In the genomic region with DNA sequence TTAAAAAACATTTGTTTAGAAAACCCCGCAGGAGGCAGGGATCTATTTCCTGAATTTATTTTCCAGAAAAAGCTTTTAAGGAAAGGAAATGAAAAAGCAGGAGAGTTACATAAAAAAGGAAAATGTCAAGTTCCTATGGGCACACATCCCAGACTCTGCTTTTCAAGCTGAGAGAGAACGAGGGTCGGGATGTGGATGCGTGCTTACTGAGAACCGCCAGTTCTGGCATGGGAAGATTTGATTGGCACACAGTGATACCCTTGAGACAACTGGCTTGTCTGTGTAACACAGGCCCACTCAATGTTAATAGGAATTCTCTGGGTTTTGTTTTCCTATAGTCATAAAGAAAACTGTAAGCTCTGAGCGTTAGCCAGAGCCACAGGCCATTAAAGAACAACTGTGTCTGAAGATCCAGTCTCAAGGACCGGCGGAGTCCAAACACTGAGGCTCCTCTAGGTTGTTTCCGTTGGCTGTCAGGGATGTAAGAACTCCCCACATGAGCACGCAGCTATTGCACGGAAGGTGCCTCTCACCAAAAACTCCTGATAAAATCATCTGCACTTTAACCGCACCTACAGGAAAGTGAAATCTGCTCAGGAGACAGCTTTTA, we compare ENCODE assay signal across 12 mouse cellular contexts. TPM values are rescaled to one million over a fixed set of nuclear protein-coding genes. Genes with fewer than 3 reads are reported as not detected.
DNase-seq lines count a peak whose midpoint lies in the region; ATAC-seq and TF ChIP-seq lines count a peak whose summit lies in the region.
"Had no signal": no experiment of that assay in that cellular context is flagged by ENCODE, and none has a peak within 500 bp of the region (broad histone marks: within the 10 kb centered on the region; RNA-seq: fewer than 3 reads in every experiment).

No protein-coding gene starts in this region.

- no peaks in the 10 kb centered on the region for H3K36me3 ChIP-seq in heart, adult 2 months (ENCODE audit: control insufficient read depth, insufficient read depth, low read length)
- no peaks in the 10 kb centered on the region for H3K36me3 ChIP-seq in embryonic facial prominence, embryonic 14.5 days (ENCODE audit: control insufficient read depth, insufficient read depth, low read length)
- no peaks in the 10 kb centered on the region for H3K36me3 ChIP-seq in midbrain, embryonic 14.5 days (ENCODE audit: control insufficient read depth, insufficient read depth, low read length)
- H3K36me3 ChIP-seq: liver, embryonic 13.5 days had no signal

- H3K27ac ChIP-seq in heart, adult 2 months = peak overlapping the region; percentile 4
- H3K27ac ChIP-seq in embryonic facial prominence, embryonic 14.5 days (replicated peaks; ENCODE audit: low read depth, low read length) = no peak overlapping the region
- H3K27ac ChIP-seq in midbrain, embryonic 14.5 days (replicated peaks; ENCODE audit: low read depth, low read length) = no peak overlapping the region
- H3K27ac ChIP-seq: liver, embryonic 13.5 days had no signal

- H3K9ac ChIP-seq in heart, adult 2 months (ENCODE audit: low read depth, low read length) = no peak overlapping the region
- no peak overlapping the region for H3K9ac ChIP-seq in embryonic facial prominence, embryonic 14.5 days (ENCODE audit: low read depth, low read length)
- H3K9ac ChIP-seq in midbrain, embryonic 14.5 days (replicated peaks; ENCODE audit: low read length) = no peak overlapping the region
- H3K9ac ChIP-seq: liver, embryonic 13.5 days had no signal

- no peak overlapping the region; the same call in 1 of the 2 replicates for H3K4me2 ChIP-seq in embryonic facial prominence, embryonic 14.5 days (ENCODE audit: low read depth, low read length)
- H3K4me2 ChIP-seq in midbrain, embryonic 14.5 days (ENCODE audit: low read length) = no peak overlapping the region
- H3K4me2 ChIP-seq: liver, embryonic 13.5 days had no signal

- 43% methylated on average over 12 of the region's 12 CpGs for WGBS in heart, adult 2 months
- WGBS in embryonic facial prominence, embryonic 14.5 days = 47% methylated on average over 12 of the region's 12 CpGs
- 61% methylated on average over 12 of the region's 12 CpGs for WGBS in midbrain, embryonic 14.5 days

- no peak overlapping the region for H3K4me3 ChIP-seq in heart, adult 2 months
- no peak overlapping the region for H3K4me3 ChIP-seq in embryonic facial prominence, embryonic 14.5 days (ENCODE audit: low read depth, low read length)
- no peak overlapping the region for H3K4me3 ChIP-seq in midbrain, embryonic 14.5 days (replicated peaks; ENCODE audit: low read depth, low read length)
- H3K4me3 ChIP-seq: liver, embryonic 13.5 days had no signal

- H3K27me3 ChIP-seq in heart, adult 2 months (ENCODE audit: control insufficient read depth, insufficient read depth, low read length) = no peaks in the 10 kb centered on the region
- H3K27me3 ChIP-seq in embryonic facial prominence, embryonic 14.5 days (replicated peaks; ENCODE audit: control insufficient read depth, insufficient read depth, low read length) = no peaks in the 10 kb centered on the region
- H3K27me3 ChIP-seq in midbrain, embryonic 14.5 days (ENCODE audit: control insufficient read depth, insufficient read depth, low read length) = no peaks in the 10 kb centered on the region

- no peaks in the 10 kb centered on the region for H3K79me2 ChIP-seq in heart, adult 2 months (replicated peaks; ENCODE audit: control insufficient read depth, insufficient read depth, low read length)

- no peak for TF ChIP-seq CTCF in heart, adult 2 months (IDR thresholded peaks at IDR 0.05)

- intact Hi-C loops in heart, adult 2 months (cut with DNase I) = no loop called here
- intact Hi-C loops in left cerebral cortex, postnatal 4 days (cut with DNase I) = no loop called here

- no peaks in the 10 kb centered on the region for H3K9me3 ChIP-seq in embryonic facial prominence, embryonic 14.5 days (ENCODE audit: control insufficient read depth, low read length)
- no peaks in the 10 kb centered on the region for H3K9me3 ChIP-seq in midbrain, embryonic 14.5 days (ENCODE audit: control insufficient read depth, low read length)
- H3K9me3 ChIP-seq: liver, embryonic 13.5 days had no signal

- TF ChIP-seq POLR2A in heart, adult 2 months (IDR thresholded peaks at IDR 0.05; ENCODE audit: insufficient read depth, low read depth, low read length) = no peak

- no peak for TF ChIP-seq EP300 in heart, adult 2 months (IDR thresholded peaks at IDR 0.05; ENCODE audit: insufficient read depth, low read depth, low read length)

- ATAC-seq in embryonic facial prominence, embryonic 14.5 days (ENCODE audit: low read depth) = peak; percentile 53; the same call in 1 of the 2 replicates
- no peak for ATAC-seq in midbrain, embryonic 14.5 days (ENCODE audit: low FRiP score, low TSS enrichment)
- ATAC-seq: CD4-positive, CD25-positive, alpha-beta regulatory T cell, adult 4 months had no signal

- peaks cover 1% of the 10 kb centered on the region; the same call in 1 of the 2 replicates for H3K4me1 ChIP-seq in heart, adult 2 months (ENCODE audit: control insufficient read depth, insufficient read depth, low read length)
- H3K4me1 ChIP-seq in embryonic facial prominence, embryonic 14.5 days (ENCODE audit: control insufficient read depth, insufficient read depth, low read length) = peaks cover 9% of the 10 kb centered on the region
- H3K4me1 ChIP-seq in midbrain, embryonic 14.5 days (ENCODE audit: control insufficient read depth, insufficient read depth, low read length) = 0 out of 2 replicates have a peak, but pooled peaks cover 3% of the 10 kb centered on the region

- DNase-seq in heart, adult 2 months = no peak
- DNase-seq in heart, adult 8-10 months (ENCODE audit: low spot score) = no peak
- DNase-seq in left cerebral cortex, postnatal 4 days = peak; percentile 22
- DNase-seq in left cerebral cortex, adult 9 months (ENCODE audit: low spot score in 2 of 2) = no peak
- DNase-seq in embryonic facial prominence, embryonic 14.5 days (ENCODE audit: low spot score) = peak; percentile 79
- peak; percentile 67 for DNase-seq in midbrain, embryonic 14.5 days
- no peak for DNase-seq in cerebellum, adult 11-12 months
- DNase-seq: heart, adult 18-20 months; liver, embryonic 13.5 days; right cerebral cortex, postnatal 4 days; thymus, adult 2 months had no signal

RNA-seq across cellular contexts. Expression of a gene that starts 44.3 kb away (rescaled TPM):
- 1 to 10 TPM; 8.4 to 8.8 TPM for total RNA-seq in heart, adult 2 months (2021)
- polyA plus RNA-seq in heart, adult 2 months (2012; rRNA removed) = 12.6 and 13.3 TPM in 2 replicates
- 1 to 10 TPM; 5.7 to 8.6 (median 8.3) TPM for total RNA-seq in heart, adult 8-10 months (2022)
- 10 to 100 TPM; 53.3 to 54.6 TPM for total RNA-seq in left cerebral cortex, postnatal 4 days (2021)
- polyA plus RNA-seq in embryonic facial prominence, embryonic 14.5 days (2014; fragmentation: Nextera tagmentation; extraction: Ambion mirVana) = 37.2 and 37.6 TPM in 2 replicates
- polyA plus RNA-seq in midbrain, embryonic 14.5 days (2014; fragmentation: Nextera tagmentation; extraction: Ambion mirVana) = 43.4 and 49.4 TPM in 2 replicates

RNA-seq across cellular contexts. Expression of a gene that starts 44.6 kb away (rescaled TPM):
- total RNA-seq in heart, adult 2 months (2021) = 10 to 100 TPM; 57.1 to 57.3 TPM
- polyA plus RNA-seq in heart, adult 2 months (2012; rRNA removed) = 44.1 and 69.7 TPM in 2 replicates
- 10 to 100 TPM; 43.4 to 74.6 (median 60.0) TPM for total RNA-seq in heart, adult 8-10 months (2022)
- total RNA-seq in left cerebral cortex, postnatal 4 days (2021) = 100 to 1,000 TPM; 259 to 272 TPM
- polyA plus RNA-seq in embryonic facial prominence, embryonic 14.5 days (2014; fragmentation: Nextera tagmentation; extraction: Ambion mirVana) = 148 and 178 TPM in 2 replicates
- 268 and 279 TPM in 2 replicates for polyA plus RNA-seq in midbrain, embryonic 14.5 days (2014; fragmentation: Nextera tagmentation; extraction: Ambion mirVana)

Comparison
In these comparisons a context has a peak if more than half of its experiments do, and no peak if none do; other contexts are left out.
1. DNase-seq: peak in left cerebral cortex, postnatal 4 days (single experiment), embryonic facial prominence, embryonic 14.5 days (single experiment) and midbrain, embryonic 14.5 days (single experiment); none in heart, adult 2 months (0 of 2), heart, adult 8-10 months (single experiment), left cerebral cortex, adult 9 months (0 of 2) and cerebellum, adult 11-12 months (single experiment).
2. RNA of a gene that starts 44.3 kb away (total RNA-seq): 53.3 to 54.6 TPM in left cerebral cortex, postnatal 4 days; 8.4 to 8.8 TPM in heart, adult 2 months and 5.7 to 8.6 TPM in heart, adult 8-10 months; every median in the first group is over 4 times any median in the second.